Mouse (Mus musculus): ENCODE measurements around the gene Angel1. TPM values are rescaled to one million over a fixed set of nuclear protein-coding genes. Genes with fewer than 3 reads are reported as not detected.

Gene Angel1
- polyA plus RNA-seq, 1 experiment from 2014 or later, result 11.9 TPM

GRCm38 (mm10) chr12:86685275-86685674, 41.0 kb downstream of the Angel1 start:
- H3K4me1 ChIP-seq, result peaks cover 12% of the 10 kb centered on the region
- no peak for DNase-seq (ENCODE audit: low spot score)
- peaks cover 2% of the 10 kb centered on the region; the same call in 1 of the 2 replicates for H3K27me3 ChIP-seq (ENCODE audit: low read depth, poor library complexity, severe bottlenecking)
- 87% methylated on average over 9 of the region's 9 CpGs for WGBS
- no peak overlapping the region for H3K4me3 ChIP-seq
- H3K9me3 ChIP-seq (replicated peaks), result no peaks in the 10 kb centered on the region
- H3K27ac ChIP-seq, result no peak overlapping the region
- H3K36me3 ChIP-seq, result peaks cover 35% of the 10 kb centered on the region

- Histone ChIP-seq H3K4me1 (peaks cover 28% of the 10 kb centered on the region), H3K4me3 (no peak overlapping the region), H3K36me3 (peaks cover 24% of the 10 kb centered on the region), H3K27me3 (ENCODE audit: low read depth, poor library complexity, severe bottlenecking) (peaks cover 9% of the 10 kb centered on the region; the same call in 1 of the 2 replicates), H3K9me3 (replicated peaks) (no peaks in the 10 kb centered on the region), H3K27ac (no peak overlapping the region)
- WGBS, result 84% methylated on average over 7 of the region's 7 CpGs
- DNase-seq (ENCODE audit: low spot score), result no peak
These were observed 42.6 kb downstream of the Angel1 start for GRCm38 (mm10) chr12:86683698-86684097.

- no peaks in the 10 kb centered on the region for H3K9me3 ChIP-seq (replicated peaks)
- no peak for DNase-seq (ENCODE audit: low spot score)
- H3K36me3 ChIP-seq, result peaks cover 18% of the 10 kb centered on the region
- 87% methylated on average over 8 of the region's 8 CpGs for WGBS
- no peak overlapping the region for H3K4me3 ChIP-seq
- H3K27ac ChIP-seq, result no peak overlapping the region
- H3K27me3 ChIP-seq (ENCODE audit: low read depth, poor library complexity, severe bottlenecking), result peaks cover 18% of the 10 kb centered on the region
- peaks cover 33% of the 10 kb centered on the region for H3K4me1 ChIP-seq
These were observed 44.1 kb downstream of the Angel1 start for GRCm38 (mm10) chr12:86682178-86682577.

GRCm38 (mm10) chr12:86681626-86682025, 44.6 kb downstream of the Angel1 start:
- peaks cover 13% of the 10 kb centered on the region for H3K36me3 ChIP-seq
- H3K27ac ChIP-seq, result no peak overlapping the region
- H3K27me3 ChIP-seq (ENCODE audit: low read depth, poor library complexity, severe bottlenecking), result peaks cover 23% of the 10 kb centered on the region
- WGBS, result 89% methylated on average over 9 of the region's 9 CpGs
- peaks cover 33% of the 10 kb centered on the region for H3K4me1 ChIP-seq
- DNase-seq (ENCODE audit: low spot score), result no peak
- no peaks in the 10 kb centered on the region for H3K9me3 ChIP-seq (replicated peaks)
- no peak overlapping the region for H3K4me3 ChIP-seq

- H3K9me3 ChIP-seq (replicated peaks), result no peaks in the 10 kb centered on the region
- 57% methylated on average over 11 of the region's 11 CpGs for WGBS
- H3K36me3 ChIP-seq, result peaks cover 6% of the 10 kb centered on the region; the same call in 1 of the 2 replicates
- no peak for DNase-seq (ENCODE audit: low spot score)
- H3K4me1 ChIP-seq, result peaks cover 33% of the 10 kb centered on the region
- peak overlapping the region; percentile 82 for H3K4me3 ChIP-seq
- H3K27ac ChIP-seq, result 0 out of 2 replicates have a peak overlapping the region, but pooled peaks have one; percentile 5
- peaks cover 26% of the 10 kb centered on the region for H3K27me3 ChIP-seq (ENCODE audit: low read depth, poor library complexity, severe bottlenecking)
These were observed 45.6 kb downstream of the Angel1 start for GRCm38 (mm10) chr12:86680591-86681193.

GRCm38 (mm10) chr12:86679991-86680491, 46.2 kb downstream of the Angel1 start:
- 0 out of 2 replicates have a peak, but pooled peaks cover 3% of the 10 kb centered on the region for H3K36me3 ChIP-seq
- 40% methylated on average over 12 of the region's 12 CpGs for WGBS
- peak overlapping the region; percentile 93 for H3K27ac ChIP-seq
- no peaks in the 10 kb centered on the region for H3K9me3 ChIP-seq (replicated peaks)
- peaks cover 26% of the 10 kb centered on the region for H3K27me3 ChIP-seq (ENCODE audit: low read depth, poor library complexity, severe bottlenecking)
- H3K4me3 ChIP-seq, result peak overlapping the region; percentile 82
- no peak for DNase-seq (ENCODE audit: low spot score)
- peaks cover 28% of the 10 kb centered on the region for H3K4me1 ChIP-seq

- peaks cover 27% of the 10 kb centered on the region for H3K4me1 ChIP-seq
- H3K27me3 ChIP-seq (ENCODE audit: low read depth, poor library complexity, severe bottlenecking), result peaks cover 26% of the 10 kb centered on the region
- no peak for DNase-seq (ENCODE audit: low spot score)
- H3K9me3 ChIP-seq (replicated peaks), result no peaks in the 10 kb centered on the region
- peak overlapping the region; percentile 82 for H3K4me3 ChIP-seq
- H3K27ac ChIP-seq, result peak overlapping the region; percentile 93
- 2% methylated on average over 9 of the region's 9 CpGs for WGBS
- 0 out of 2 replicates have a peak, but pooled peaks cover 3% of the 10 kb centered on the region for H3K36me3 ChIP-seq
These were observed 46.7 kb downstream of the Angel1 start for GRCm38 (mm10) chr12:86679546-86679930.

- Histone ChIP-seq H3K9me3 (replicated peaks) (no peaks in the 10 kb centered on the region), H3K36me3 (no peaks in the 10 kb centered on the region), H3K27me3 (ENCODE audit: low read depth, poor library complexity, severe bottlenecking) (peaks cover 26% of the 10 kb centered on the region), H3K4me1 (peaks cover 27% of the 10 kb centered on the region), H3K4me3 (peak within 1 kb of the TSS; percentile 82), H3K27ac (peak within 1 kb of the TSS; percentile 93)
- DNase-seq (ENCODE audit: low spot score), result peak; percentile 89
- WGBS, result under 1% methylated on average over 94 of the region's 94 CpGs
These were observed 47.4 kb downstream of the Angel1 start, which contains the start of gene Vash1 for GRCm38 (mm10) chr12:86678591-86679545. Gene Vash1 (plus strand): TSS chr12:86678700.

GRCm38 (mm10) chr12:86672507-86672906, 53.8 kb downstream of the Angel1 start:
- no peak overlapping the region for H3K4me3 ChIP-seq
- no peak for DNase-seq (ENCODE audit: low spot score)
- no peaks in the 10 kb centered on the region for H3K36me3 ChIP-seq
- H3K27ac ChIP-seq, result no peak overlapping the region
- 86% methylated on average over 5 of the region's 5 CpGs for WGBS
- peaks cover 12% of the 10 kb centered on the region for H3K27me3 ChIP-seq (ENCODE audit: low read depth, poor library complexity, severe bottlenecking)
- no peaks in the 10 kb centered on the region for H3K9me3 ChIP-seq (replicated peaks)
- H3K4me1 ChIP-seq, result no peaks in the 10 kb centered on the region

GRCm38 (mm10) chr12:86672105-86672504, 54.2 kb downstream of the Angel1 start:
- H3K4me1 ChIP-seq, result no peaks in the 10 kb centered on the region
- H3K9me3 ChIP-seq (replicated peaks), result no peaks in the 10 kb centered on the region
- H3K4me3 ChIP-seq, result no peak overlapping the region
- peaks cover 8% of the 10 kb centered on the region for H3K27me3 ChIP-seq (ENCODE audit: low read depth, poor library complexity, severe bottlenecking)
- no peaks in the 10 kb centered on the region for H3K36me3 ChIP-seq
- DNase-seq (ENCODE audit: low spot score), result no peak
- H3K27ac ChIP-seq, result no peak overlapping the region
- 85% methylated on average over 4 of the region's 4 CpGs for WGBS

GRCm38 (mm10) chr12:86668404-86668803, 57.9 kb downstream of the Angel1 start:
- Histone ChIP-seq H3K4me3 (no peak overlapping the region), H3K27ac (no peak overlapping the region), H3K36me3 (no peaks in the 10 kb centered on the region), H3K4me1 (no peaks in the 10 kb centered on the region), H3K9me3 (replicated peaks) (no peaks in the 10 kb centered on the region), H3K27me3 (ENCODE audit: low read depth, poor library complexity, severe bottlenecking) (no peaks in the 10 kb centered on the region)
- 90% methylated on average over 2 of the region's 2 CpGs for WGBS
- DNase-seq (ENCODE audit: low spot score), result no peak

- Histone ChIP-seq H3K4me3 (no peak overlapping the region), H3K36me3 (no peaks in the 10 kb centered on the region), H3K4me1 (no peaks in the 10 kb centered on the region), H3K27ac (no peak overlapping the region), H3K9me3 (replicated peaks) (no peaks in the 10 kb centered on the region), H3K27me3 (ENCODE audit: low read depth, poor library complexity, severe bottlenecking) (0 out of 2 replicates have a peak, but pooled peaks cover under 1% of the 10 kb centered on the region)
- no peak for DNase-seq (ENCODE audit: low spot score)
- 65% methylated on average over 3 of the region's 3 CpGs for WGBS
These were observed 60.6 kb downstream of the Angel1 start for GRCm38 (mm10) chr12:86665656-86666055.

All from limb, embryonic 10.5 days (tissue).